Mouse (Mus musculus): ENCODE data around the gene Kctd8. TPM values are rescaled to one million over a fixed set of nuclear protein-coding genes. Genes with fewer than 3 reads are reported as not detected.

Gene Kctd8
- polyA plus RNA-seq, 2 experiments, result not detected

DNA sequence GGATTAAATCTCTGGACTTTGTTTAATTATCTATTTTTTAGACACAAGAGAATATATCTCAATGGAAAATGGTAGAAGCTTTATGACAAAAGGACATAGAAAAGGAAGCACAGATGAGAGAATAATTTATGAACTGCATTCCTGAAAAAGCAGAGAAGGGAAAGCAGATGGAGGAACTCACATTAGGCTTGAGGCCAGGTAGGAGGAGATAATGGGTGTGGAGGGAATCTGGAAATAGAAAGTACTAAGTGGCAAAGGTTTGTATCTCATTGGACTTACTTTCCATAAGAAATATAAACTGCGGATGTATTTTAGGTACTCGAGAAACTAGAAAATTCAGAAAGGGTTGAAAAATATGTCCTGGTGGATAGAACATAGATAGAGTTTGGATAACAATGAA lies 114.3 kb downstream of the Kctd8 start:
- Histone ChIP-seq H3K4me2 (ENCODE audit: low read depth) (no peak overlapping the region), H3K4me1 (replicated peaks; ENCODE audit: control insufficient read depth in 2 of 2, insufficient read depth in 2 of 2, low read length in 1 of 2) (no peaks in the 10 kb centered on the region), H3K36me3 (replicated peaks; ENCODE audit: control insufficient read depth, insufficient read depth, low read depth) (no peaks in the 10 kb centered on the region), H3K9me3 (ENCODE audit: control insufficient read depth, low read length) (no peaks in the 10 kb centered on the region), H3K27me3 (ENCODE audit: control insufficient read depth, insufficient read depth, low read length) (no peaks in the 10 kb centered on the region), H3K9ac (replicated peaks) (no peak overlapping the region), H3K4me3 (ENCODE audit: insufficient read depth in 1 of 2, low read depth in 2 of 2, low read length in 2 of 2) (no peak overlapping the region), H3K27ac (no peak overlapping the region)
- DNase-seq (ENCODE audit: low read depth in 3 of 3, low spot score in 3 of 3) (no peak), ATAC-seq (ENCODE audit: insufficient read depth) (no peak)
- 80% methylated on average over 2 of the region's 2 CpGs for WGBS (ENCODE audit: insufficient replicate concordance)
- TF ChIP-seq CTCF (IDR thresholded peaks at IDR 0.05; ENCODE audit: low read depth) (no peak), EP300 (IDR thresholded peaks at IDR 0.05; ENCODE audit: low read depth) (no peak)

- Histone ChIP-seq H3K4me2 (ENCODE audit: low read depth) (no peak overlapping the region), H3K9ac (replicated peaks) (no peak overlapping the region), H3K9me3 (ENCODE audit: control insufficient read depth, low read length) (no peaks in the 10 kb centered on the region), H3K36me3 (replicated peaks; ENCODE audit: control insufficient read depth, insufficient read depth, low read depth) (no peaks in the 10 kb centered on the region), H3K4me1 (replicated peaks; ENCODE audit: control insufficient read depth in 2 of 2, insufficient read depth in 2 of 2, low read length in 1 of 2) (no peaks in the 10 kb centered on the region), H3K27me3 (ENCODE audit: control insufficient read depth, insufficient read depth, low read length) (no peaks in the 10 kb centered on the region), H3K27ac (no peak overlapping the region), H3K4me3 (ENCODE audit: insufficient read depth in 1 of 2, low read depth in 2 of 2, low read length in 2 of 2) (no peak overlapping the region)
- TF ChIP-seq CTCF (IDR thresholded peaks at IDR 0.05; ENCODE audit: low read depth) (no peak), EP300 (IDR thresholded peaks at IDR 0.05; ENCODE audit: low read depth) (no peak)
- DNase-seq (ENCODE audit: low read depth in 3 of 3, low spot score in 3 of 3) (no peak), ATAC-seq (ENCODE audit: insufficient read depth) (no peak)
- 44% methylated on average over 1 of the region's 1 CpGs for WGBS (ENCODE audit: insufficient replicate concordance)
Observed at GRCm38 (mm10) chr5:69222608-69223007, 118.9 kb downstream of the Kctd8 start.

DNA sequence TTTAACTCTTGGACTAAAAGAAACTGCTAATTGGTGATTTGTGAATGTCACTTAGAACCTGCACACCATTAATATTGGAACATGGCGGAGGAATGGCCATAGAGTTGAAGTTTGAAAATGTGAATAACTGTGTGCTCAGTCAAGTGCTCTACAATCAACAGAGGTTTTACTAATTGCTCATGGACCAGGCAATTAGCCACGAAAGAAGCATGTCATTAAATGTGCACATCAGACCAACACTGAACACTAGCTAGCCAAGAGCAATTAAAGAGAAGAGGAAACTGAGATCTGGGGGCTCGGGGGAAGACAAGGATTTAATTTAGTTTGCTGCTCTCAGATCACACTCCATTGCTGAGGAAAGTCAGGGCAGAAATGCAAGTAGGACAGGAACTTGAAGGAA lies 126.3 kb downstream of the Kctd8 start:
- Histone ChIP-seq H3K4me1 (replicated peaks; ENCODE audit: control insufficient read depth in 2 of 2, insufficient read depth in 2 of 2, low read length in 1 of 2) (no peaks in the 10 kb centered on the region), H3K4me3 (ENCODE audit: insufficient read depth in 1 of 2, low read depth in 2 of 2, low read length in 2 of 2) (no peak overlapping the region), H3K27ac (no peak overlapping the region), H3K4me2 (ENCODE audit: low read depth) (no peak overlapping the region), H3K9ac (replicated peaks) (no peak overlapping the region), H3K27me3 (ENCODE audit: control insufficient read depth, insufficient read depth, low read length) (no peaks in the 10 kb centered on the region), H3K36me3 (replicated peaks; ENCODE audit: control insufficient read depth, insufficient read depth, low read depth) (no peaks in the 10 kb centered on the region), H3K9me3 (ENCODE audit: control insufficient read depth, low read length) (no peaks in the 10 kb centered on the region)
- WGBS (ENCODE audit: insufficient replicate concordance), result 43% methylated on average over 3 of the region's 3 CpGs
- DNase-seq (ENCODE audit: low read depth in 3 of 3, low spot score in 3 of 3), result no peak
- ATAC-seq (ENCODE audit: insufficient read depth), result no peak
- TF ChIP-seq CTCF (IDR thresholded peaks at IDR 0.05; ENCODE audit: low read depth) (no peak), EP300 (IDR thresholded peaks at IDR 0.05; ENCODE audit: low read depth) (no peak)

DNA sequence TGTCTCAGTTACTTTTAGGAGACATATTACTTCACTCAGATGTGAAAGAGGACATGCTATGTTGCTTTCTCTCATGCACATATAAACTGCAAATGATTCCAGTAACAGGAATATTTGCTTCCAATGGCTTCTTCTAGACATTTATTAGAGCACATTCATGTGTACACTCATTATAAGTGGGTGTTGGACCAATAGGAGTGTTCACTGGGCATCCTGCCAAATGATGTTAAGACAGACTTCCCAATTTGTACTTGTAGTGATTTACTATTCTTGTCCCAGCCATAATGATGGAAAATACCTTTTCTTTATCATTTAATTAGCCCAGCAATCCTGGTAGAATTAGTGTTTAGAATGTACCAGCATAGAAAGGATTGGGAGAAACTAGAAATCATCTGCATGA lies 132.1 kb downstream of the Kctd8 start:
- ATAC-seq (ENCODE audit: insufficient read depth), result no peak
- Histone ChIP-seq H3K9ac (replicated peaks) (no peak overlapping the region), H3K9me3 (ENCODE audit: control insufficient read depth, low read length) (no peaks in the 10 kb centered on the region), H3K36me3 (replicated peaks; ENCODE audit: control insufficient read depth, insufficient read depth, low read depth) (no peaks in the 10 kb centered on the region), H3K27me3 (ENCODE audit: control insufficient read depth, insufficient read depth, low read length) (no peaks in the 10 kb centered on the region), H3K27ac (no peak overlapping the region), H3K4me2 (ENCODE audit: low read depth) (no peak overlapping the region), H3K4me1 (replicated peaks; ENCODE audit: control insufficient read depth in 2 of 2, insufficient read depth in 2 of 2, low read length in 1 of 2) (no peaks in the 10 kb centered on the region), H3K4me3 (ENCODE audit: insufficient read depth in 1 of 2, low read depth in 2 of 2, low read length in 2 of 2) (no peak overlapping the region)
- TF ChIP-seq CTCF (IDR thresholded peaks at IDR 0.05; ENCODE audit: low read depth), result no peak
- no peak for TF ChIP-seq EP300 (IDR thresholded peaks at IDR 0.05; ENCODE audit: low read depth)
- no peak for DNase-seq (ENCODE audit: low read depth in 3 of 3, low spot score in 3 of 3)

DNA sequence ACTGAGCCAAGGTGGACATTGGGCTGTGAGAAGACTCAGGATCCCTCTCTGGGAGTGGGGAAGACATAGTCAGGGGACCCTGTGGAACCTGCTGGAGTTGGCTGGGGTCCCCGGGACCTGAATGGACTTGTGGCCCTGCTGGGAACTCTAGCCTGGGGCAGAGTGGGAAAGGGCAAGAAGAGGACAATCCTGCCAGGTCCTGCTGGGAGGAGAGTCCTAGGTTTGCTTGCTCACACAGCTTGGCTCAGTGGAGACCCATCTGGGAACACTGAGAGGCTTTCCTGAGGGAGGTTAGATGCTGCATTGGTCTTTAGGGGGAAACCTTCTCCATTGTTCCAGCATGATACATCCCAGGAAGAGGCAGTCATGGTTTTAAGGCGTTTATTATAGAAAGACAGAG lies 133.8 kb downstream of the Kctd8 start:
- H3K4me2 ChIP-seq (ENCODE audit: low read depth), result no peak overlapping the region
- H3K4me1 ChIP-seq (replicated peaks; ENCODE audit: control insufficient read depth in 2 of 2, insufficient read depth in 2 of 2, low read length in 1 of 2), result no peaks in the 10 kb centered on the region
- TF ChIP-seq EP300 (IDR thresholded peaks at IDR 0.05; ENCODE audit: low read depth) (no peak), CTCF (IDR thresholded peaks at IDR 0.05; ENCODE audit: low read depth) (no peak)
- no peaks in the 10 kb centered on the region for H3K36me3 ChIP-seq (replicated peaks; ENCODE audit: control insufficient read depth, insufficient read depth, low read depth)
- no peak for ATAC-seq (ENCODE audit: insufficient read depth)
- no peak overlapping the region for H3K9ac ChIP-seq (replicated peaks)
- H3K9me3 ChIP-seq (ENCODE audit: control insufficient read depth, low read length), result no peaks in the 10 kb centered on the region
- H3K4me3 ChIP-seq (ENCODE audit: insufficient read depth in 1 of 2, low read depth in 2 of 2, low read length in 2 of 2), result no peak overlapping the region
- WGBS (ENCODE audit: insufficient replicate concordance), result 58% methylated on average over 2 of the region's 2 CpGs
- no peak for DNase-seq (ENCODE audit: low read depth in 3 of 3, low spot score in 3 of 3)
- H3K27ac ChIP-seq, result no peak overlapping the region
- no peaks in the 10 kb centered on the region for H3K27me3 ChIP-seq (ENCODE audit: control insufficient read depth, insufficient read depth, low read length)

All from liver, embryonic 14.5 days (tissue).